Mouse (Mus musculus) neutrophil, adult 5-6 weeks (primary cell): ENCODE measurements around the gene Frrs1l. TPM values are rescaled to one million over a fixed set of nuclear protein-coding genes. Genes with fewer than 3 reads are reported as not detected.
A peak's percentile ranks its signal among the peaks of the same experiment; 100 is the strongest.

Experiments used
- ATAC-seq: fragments of 151-379, 151-347 bp; 2 replicates; pipeline ENCODE4 v1.8.0; 2017; ENCODE audit warnings: mild to moderate bottlenecking, moderate TSS enrichment; ENCODE audit not compliant: insufficient number of reproducible peaks, poor library complexity, low FRiP score, severe bottlenecking; ENCODE audit errors: extremely low read depth
- total RNA-seq: library from RNA; stranded (forward); fragments of 200-1000 nt; gene quantifications from 2 replicates; pipeline ENCODE4 v1.2.3, GENCODE M21; 2017

Frrs1l gene
- total RNA-seq, 1 experiment from 2014 or later = not detected

- ATAC-seq = no peak
Observed at GRCm38 (mm10) chr4:56991951-56992350, 1.8 kb upstream of the Frrs1l start.

DNA sequence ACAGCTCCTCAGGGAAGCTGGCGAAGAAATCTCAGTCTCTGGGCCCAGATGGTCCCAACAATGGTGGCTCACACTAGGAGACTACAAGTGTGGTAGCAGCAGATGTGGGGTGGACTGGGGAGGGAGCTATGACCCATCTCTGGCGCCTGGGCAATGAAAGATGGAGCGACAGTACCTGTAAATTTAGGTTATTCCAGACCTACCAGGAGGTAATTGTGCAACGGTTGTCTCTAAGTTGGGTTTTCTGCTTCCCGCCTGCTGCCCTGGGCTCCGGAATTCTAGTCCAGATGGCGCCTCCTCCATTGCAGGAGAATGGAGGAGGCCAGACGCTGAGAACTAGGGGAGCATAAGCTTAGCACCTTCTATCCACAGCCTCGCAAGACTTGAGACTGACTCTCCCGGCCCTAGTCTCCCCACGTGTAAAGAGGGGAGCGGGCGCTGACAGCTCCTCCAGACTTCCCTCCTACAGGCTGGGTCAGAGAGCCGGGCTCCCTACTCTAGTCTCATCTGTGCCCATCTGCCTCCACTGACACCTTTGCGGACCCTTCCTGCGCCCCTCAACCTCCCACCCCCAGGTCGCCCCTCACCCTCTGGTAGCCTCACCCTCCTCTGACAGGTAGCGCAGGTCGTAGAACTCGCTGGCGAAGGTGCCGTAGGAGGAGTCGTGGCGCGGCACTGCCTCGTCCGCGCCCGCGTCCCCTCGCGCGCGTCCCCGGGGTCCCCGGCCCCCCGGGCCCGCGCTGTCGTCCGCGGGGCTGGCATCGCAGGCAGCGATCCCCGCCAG lies 568 bp downstream of the Frrs1l start:
- no peak for ATAC-seq

DNA sequence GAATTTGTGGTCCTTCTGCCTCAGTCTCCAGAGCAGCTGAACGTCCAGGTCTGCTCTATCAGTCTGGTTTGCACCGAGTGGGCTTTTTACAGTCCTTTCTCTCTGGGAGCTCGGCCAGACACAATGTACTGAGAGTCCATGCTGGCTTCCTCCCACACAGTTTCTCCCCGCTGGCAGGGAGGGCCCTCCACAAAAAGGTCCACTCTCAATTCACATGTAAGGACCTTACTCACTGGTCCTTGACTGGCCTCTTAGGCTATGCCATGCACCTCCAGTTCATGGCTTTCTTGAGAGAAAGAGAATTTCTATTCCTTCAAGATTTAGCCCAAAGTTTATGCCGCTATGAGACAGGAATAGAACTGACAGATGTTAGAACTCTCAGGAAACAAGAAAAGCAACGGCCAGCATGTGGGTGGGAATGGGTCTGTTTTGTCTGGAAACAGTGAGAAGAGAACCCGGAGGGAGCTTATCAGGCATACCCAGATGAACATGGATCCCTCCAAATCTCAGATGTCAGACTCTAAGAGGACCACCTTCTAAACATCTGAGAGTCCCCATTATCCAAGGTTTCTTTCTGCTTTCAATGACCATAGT lies 24.5 kb downstream of the Frrs1l start:
- no peak for ATAC-seq

DNA sequence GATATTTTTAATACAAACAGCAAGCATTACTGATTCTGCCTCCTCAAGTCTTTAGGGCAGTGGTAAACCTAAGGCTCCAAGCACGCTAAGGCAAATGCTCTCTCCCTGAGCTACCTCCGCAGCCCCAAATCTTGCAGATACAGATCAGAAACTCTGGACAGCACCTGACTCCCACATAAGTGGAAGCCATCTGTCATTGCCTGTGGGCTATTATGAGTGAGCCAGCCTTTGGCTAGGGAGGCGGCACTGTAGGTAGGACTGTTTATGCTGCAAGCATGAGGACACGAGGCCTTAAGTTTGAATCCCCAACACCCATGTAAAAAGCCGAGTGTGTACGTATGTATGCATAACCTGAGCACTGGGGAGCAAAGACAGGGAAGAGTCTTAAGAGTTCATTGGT lies 26.5 kb downstream of the Frrs1l start:
- ATAC-seq = no peak

DNA sequence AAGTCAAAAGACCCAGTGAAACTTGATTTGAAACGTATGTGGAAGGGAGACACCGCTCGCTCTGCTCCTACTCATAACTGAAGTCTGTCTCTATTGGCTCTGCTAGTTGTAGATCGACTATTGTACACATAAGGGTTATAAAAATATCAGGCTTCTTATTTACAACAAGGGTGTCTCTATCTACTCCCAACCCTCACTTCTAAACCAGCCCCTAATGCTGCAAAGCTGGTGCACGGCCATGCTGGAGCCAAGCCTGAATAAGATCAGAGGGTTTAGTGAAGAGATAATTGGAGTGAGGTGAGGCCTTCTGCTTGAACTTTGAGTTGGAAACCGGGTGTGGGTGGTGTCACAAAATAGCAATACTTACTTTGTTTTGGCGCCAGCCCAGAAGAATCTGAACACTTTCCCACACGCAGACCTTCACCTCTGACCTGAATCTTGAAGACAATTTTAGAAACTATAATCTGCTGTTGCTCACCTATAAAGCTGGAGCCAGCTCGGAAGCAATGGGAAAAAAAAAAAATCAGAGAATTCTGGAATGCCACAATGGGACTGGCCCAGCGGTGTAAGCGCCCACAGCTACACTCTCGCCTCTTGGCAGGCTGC lies 28.8 kb downstream of the Frrs1l start:
- ATAC-seq = no peak

DNA sequence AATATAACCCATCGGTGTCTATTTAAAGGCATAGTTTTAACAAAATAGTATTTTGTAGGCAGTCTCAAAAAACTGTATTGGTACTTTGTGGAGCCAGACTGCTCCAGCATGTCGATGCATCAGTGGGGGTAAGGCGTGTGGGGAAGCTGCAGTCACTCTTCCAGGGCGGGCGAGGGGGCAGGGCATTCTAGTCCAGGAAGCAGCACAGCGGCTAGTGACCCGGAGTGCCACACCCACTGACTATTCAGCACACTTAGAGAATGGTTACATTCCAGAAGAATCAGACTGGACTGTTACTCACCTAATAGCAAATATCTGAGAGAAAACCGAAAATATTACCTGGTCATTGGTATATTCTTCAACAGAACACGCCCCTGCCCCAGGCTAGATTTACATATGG lies 32.7 kb downstream of the Frrs1l start:
- no peak for ATAC-seq

- no peak for ATAC-seq
Observed at GRCm38 (mm10) chr4:56953235-56953634, 37.0 kb downstream of the Frrs1l start.

GRCm38 (mm10) chr4:56951701-56952100 lies 38.5 kb downstream of the Frrs1l start:
- ATAC-seq = no peak

- ATAC-seq = no peak
Observed at GRCm38 (mm10) chr4:56949494-56949893, 40.7 kb downstream of the Frrs1l start.

GRCm38 (mm10) chr4:56946641-56947640 lies 43.2 kb downstream of the Frrs1l start, which contains the start of gene Tmem245:
TSS of gene Tmem245 (minus strand) at chr4:56947437.
- peak; percentile 97 for ATAC-seq

GRCm38 (mm10) chr4:56946180-56946579 lies 44.0 kb downstream of the Frrs1l start:
- ATAC-seq = no peak

GRCm38 (mm10) chr4:56944286-56944685 lies 45.9 kb downstream of the Frrs1l start:
- ATAC-seq = no peak

GRCm38 (mm10) chr4:56943258-56943657 lies 46.9 kb downstream of the Frrs1l start:
- no peak for ATAC-seq

- no peak for ATAC-seq
Observed at GRCm38 (mm10) chr4:56942567-56942966, 47.6 kb downstream of the Frrs1l start.

- ATAC-seq = no peak
Observed at GRCm38 (mm10) chr4:56941481-56941880, 48.7 kb downstream of the Frrs1l start.

DNA sequence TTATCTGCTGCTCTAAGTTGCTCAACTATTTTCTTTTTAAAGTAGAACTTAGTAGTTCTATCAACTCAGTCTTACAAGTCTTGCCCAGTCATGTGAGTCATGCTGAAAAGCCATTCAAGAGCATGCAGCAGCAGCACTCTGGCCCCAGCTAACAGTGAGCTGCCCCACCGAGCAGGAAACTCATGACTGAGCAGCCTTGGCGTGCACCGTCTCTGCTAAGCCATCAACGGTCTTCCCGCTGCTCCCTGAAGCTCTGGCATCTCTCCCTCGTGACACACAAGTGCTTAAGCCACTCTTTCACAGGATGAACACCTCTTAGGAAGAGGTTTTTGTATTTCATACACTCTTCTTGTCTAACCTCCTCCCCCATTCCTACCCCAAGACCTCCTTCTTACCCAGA lies 53.1 kb downstream of the Frrs1l start:
- no peak for ATAC-seq

DNA sequence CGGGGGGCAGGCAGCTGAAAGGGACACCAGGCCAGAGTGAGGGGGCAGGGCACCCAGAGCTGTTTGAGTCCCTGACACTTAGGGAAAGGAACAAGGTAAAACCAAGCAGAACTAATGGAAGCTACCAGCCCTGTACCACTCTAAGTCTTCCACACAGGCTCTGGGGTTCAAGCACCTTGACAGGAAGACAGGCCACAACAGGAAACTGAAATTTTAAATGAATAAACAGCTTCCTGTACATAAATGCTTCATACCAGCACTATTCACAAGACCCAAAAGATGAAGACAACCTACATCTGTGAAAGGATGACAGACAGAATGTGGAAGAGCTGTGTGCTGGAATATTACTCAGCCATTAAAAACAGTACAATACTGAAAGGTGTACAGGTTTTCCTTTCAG lies 54.9 kb downstream of the Frrs1l start:
- no peak for ATAC-seq

- no peak for ATAC-seq
Observed at GRCm38 (mm10) chr4:56933154-56933553, 57.0 kb downstream of the Frrs1l start.

- no peak for ATAC-seq
Observed at GRCm38 (mm10) chr4:56932096-56932495, 58.1 kb downstream of the Frrs1l start.
